Mouse (Mus musculus) embryonic fibroblast, embryonic 13.5 days (primary cell): ENCODE results near the gene Gm10577. TPM values are rescaled to one million over a fixed set of nuclear protein-coding genes. Genes with fewer than 3 reads are reported as not detected.

Source experiments
- H3K27ac ChIP-seq: 2 replicates; pipeline ENCODE4 v1.5.1; 2012; ENCODE audit warnings: low read length, control low read depth, inconsistent platforms; ENCODE audit not compliant: insufficient read depth
- H3K4me1 ChIP-seq: 2 replicates; pipeline ENCODE4 v1.6.1; 2011; ENCODE audit warnings: low read length; ENCODE audit not compliant: control insufficient read depth, insufficient read depth
- H3K4me3 ChIP-seq: 2 replicates; pipeline ENCODE4 v1.5.1; 2011; ENCODE audit warnings: mild to moderate bottlenecking, control low read depth, low read length; ENCODE audit not compliant: insufficient read depth
- CTCF ChIP-seq: IDR thresholded peaks from 2 replicates; pipeline ENCODE4 v1.5.1; 2011; ENCODE audit warnings: mild to moderate bottlenecking, control low read depth, low read length, moderate library complexity, borderline replicate concordance; ENCODE audit not compliant: insufficient read depth
- POLR2A ChIP-seq: IDR thresholded peaks from 2 replicates; pipeline ENCODE4 v1.6.1; 2011; ENCODE audit warnings: low read depth, mild to moderate bottlenecking, control low read depth, low read length, moderate library complexity
- polyA plus RNA-seq: library from polyadenylated mRNA; stranded (reverse); fragments of >200 nt; gene quantifications from 2 replicates; pipeline ENCODE4 v1.2.4, GENCODE M21; 2011; ENCODE audit warnings: low read depth; ENCODE audit not compliant: missing spikeins, insufficient read length

Gene Gm10577
- polyA plus RNA-seq, 1 experiment, result not detected

DNA sequence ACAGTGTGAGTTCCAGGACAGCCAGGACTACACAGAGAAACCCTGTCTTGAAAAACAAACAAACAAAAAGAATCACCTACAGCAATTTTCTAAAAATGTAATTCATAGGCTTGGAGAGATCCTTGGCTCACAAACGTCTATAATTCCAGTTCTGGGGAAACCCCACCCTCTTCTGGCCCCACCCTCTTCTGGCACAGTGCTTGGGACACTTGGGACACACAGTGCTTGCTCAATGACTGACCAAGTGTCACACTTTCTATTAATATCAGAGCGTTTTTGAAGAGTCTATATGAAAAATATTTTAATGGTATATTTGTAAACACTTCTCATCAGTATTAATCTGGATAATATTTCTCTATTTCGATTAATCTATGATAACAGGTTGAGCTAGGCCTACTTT, 12.6 kb upstream of the Gm10577 start:
- no peak overlapping the region for H3K27ac ChIP-seq
- H3K4me3 ChIP-seq, result no peak overlapping the region
- H3K4me1 ChIP-seq, result no peaks in the 10 kb centered on the region
- no peak for TF ChIP-seq CTCF
- no peak for TF ChIP-seq POLR2A

DNA sequence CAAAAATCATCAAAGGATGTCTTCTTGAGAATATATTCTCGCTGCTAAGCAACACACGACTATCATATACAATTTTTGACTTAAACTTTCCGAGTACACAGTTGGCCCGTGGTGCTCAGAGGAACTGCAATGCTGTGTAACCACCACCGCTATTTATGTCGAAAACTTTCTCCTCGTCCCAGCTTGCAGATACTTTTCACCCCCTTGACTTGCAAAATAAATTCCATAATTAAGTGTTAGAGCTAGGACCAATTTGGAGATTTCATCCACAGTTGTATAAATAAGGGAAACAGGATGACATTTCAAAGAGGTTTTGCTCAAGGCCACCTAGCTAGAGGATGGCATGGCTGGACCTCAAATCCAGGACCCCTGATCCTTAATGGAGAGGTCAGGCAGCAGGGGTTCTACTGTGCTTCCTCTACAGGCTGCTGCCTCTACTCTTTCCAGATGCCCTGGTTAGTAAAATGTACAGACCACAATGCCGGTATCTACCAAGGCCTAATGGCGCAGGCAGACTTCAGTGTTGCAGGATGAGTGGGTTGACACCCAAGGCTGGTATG, 7.4 kb upstream of the Gm10577 start:
- Histone ChIP-seq H3K4me3 (no peak overlapping the region), H3K27ac (no peak overlapping the region)
- no peak for TF ChIP-seq CTCF
- TF ChIP-seq POLR2A, result no peak

DNA sequence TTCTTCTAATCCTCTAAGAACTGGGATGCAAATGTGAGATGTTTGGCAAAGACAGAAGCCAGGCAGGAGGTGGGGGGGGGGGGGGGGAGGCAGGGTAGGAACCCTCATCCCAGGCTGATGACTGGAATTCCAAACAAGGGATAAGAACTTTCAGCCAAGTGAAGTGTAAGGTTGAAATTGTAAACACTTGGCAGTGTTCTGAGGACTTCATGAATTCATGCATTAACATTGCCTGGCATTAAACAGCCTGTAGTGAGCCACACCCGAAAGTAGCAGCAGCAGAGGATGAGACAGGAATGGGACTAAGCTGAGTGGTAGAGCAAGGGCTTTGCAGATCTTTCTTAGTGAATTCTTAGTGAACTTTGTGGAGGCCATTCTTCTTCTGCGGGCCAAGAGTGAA, 6.5 kb upstream of the Gm10577 start:
- Histone ChIP-seq H3K27ac (no peak overlapping the region), H3K4me1 (no peaks in the 10 kb centered on the region)
- no peak for TF ChIP-seq CTCF
- no peak for TF ChIP-seq POLR2A

More for the DNA sequence above, 7.4 kb upstream of the Gm10577 start:
- H3K4me1 ChIP-seq, result no peaks in the 10 kb centered on the region

DNA sequence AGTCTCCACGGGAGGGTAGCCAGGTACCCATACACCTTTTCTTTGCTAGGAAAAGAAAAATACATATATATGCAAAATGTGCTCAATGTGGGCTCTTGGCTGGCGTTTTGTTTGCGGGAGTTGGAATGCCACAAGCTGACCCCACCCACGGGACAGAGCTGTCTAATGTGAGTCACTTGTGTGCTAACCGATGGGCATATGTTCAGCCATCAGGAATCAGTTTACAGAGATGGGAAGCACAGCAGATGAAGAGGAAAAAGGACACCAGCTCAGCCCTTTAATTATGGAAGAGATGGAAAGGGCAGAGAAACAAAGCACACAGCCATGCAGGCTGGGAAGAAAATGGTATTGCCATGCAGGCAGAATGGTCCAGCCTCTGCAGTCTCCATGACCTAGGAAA, 6.1 kb upstream of the Gm10577 start:
- Histone ChIP-seq H3K27ac (no peak overlapping the region), H3K4me1 (no peaks in the 10 kb centered on the region), H3K4me3 (no peak overlapping the region)
- TF ChIP-seq POLR2A, result no peak
- TF ChIP-seq CTCF, result no peak

More for the DNA sequence above, 6.5 kb upstream of the Gm10577 start:
- H3K4me3 ChIP-seq, result no peak overlapping the region

- TF ChIP-seq POLR2A (no peak), CTCF (no peak)
- Histone ChIP-seq H3K4me3 (no peak overlapping the region), H3K4me1 (no peaks in the 10 kb centered on the region), H3K27ac (no peak overlapping the region)
Measured at GRCm38 (mm10) chr4:101017806-101018205, 2.7 kb downstream of the Gm10577 start.

DNA sequence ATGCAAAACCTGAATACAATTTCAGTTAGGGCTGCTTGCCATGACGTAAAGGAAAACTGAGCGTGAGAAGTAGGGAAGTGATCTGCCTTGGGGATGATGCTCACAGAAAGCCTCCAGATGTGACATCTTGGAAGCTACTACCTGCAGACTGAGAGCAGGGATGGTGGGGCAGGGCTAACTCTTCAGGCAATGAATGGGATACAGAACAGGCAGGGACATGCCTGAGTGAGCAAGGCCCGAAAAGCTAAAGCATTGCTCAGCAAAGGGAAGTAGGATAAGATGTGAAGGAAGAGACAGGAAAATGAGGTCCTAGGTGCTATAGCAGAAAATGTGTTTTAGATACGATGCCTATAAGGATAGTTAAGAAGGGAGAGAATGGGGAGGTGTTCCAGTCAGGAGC, 11.4 kb downstream of the Gm10577 start:
- no peak overlapping the region for H3K27ac ChIP-seq
- TF ChIP-seq CTCF (no peak), POLR2A (no peak)
- no peaks in the 10 kb centered on the region for H3K4me1 ChIP-seq
- H3K4me3 ChIP-seq, result no peak overlapping the region

GRCm38 (mm10) chr4:101008362-101008769, 12.1 kb downstream of the Gm10577 start:
- no peak overlapping the region for H3K4me3 ChIP-seq
- TF ChIP-seq POLR2A, result no peak
- no peak for TF ChIP-seq CTCF

GRCm38 (mm10) chr4:101002961-101003360, 17.5 kb downstream of the Gm10577 start:
- H3K27ac ChIP-seq, result no peak overlapping the region
- no peak for TF ChIP-seq CTCF
- TF ChIP-seq POLR2A, result no peak
- no peaks in the 10 kb centered on the region for H3K4me1 ChIP-seq
- no peak overlapping the region for H3K4me3 ChIP-seq

More at GRCm38 (mm10) chr4:101008362-101008769, 12.1 kb downstream of the Gm10577 start:
- no peak overlapping the region for H3K27ac ChIP-seq
- no peaks in the 10 kb centered on the region for H3K4me1 ChIP-seq

GRCm38 (mm10) chr4:101001073-101001472, 19.4 kb downstream of the Gm10577 start:
- TF ChIP-seq CTCF (no peak), POLR2A (no peak)
- Histone ChIP-seq H3K27ac (no peak overlapping the region), H3K4me1 (no peaks in the 10 kb centered on the region), H3K4me3 (no peak overlapping the region)

DNA sequence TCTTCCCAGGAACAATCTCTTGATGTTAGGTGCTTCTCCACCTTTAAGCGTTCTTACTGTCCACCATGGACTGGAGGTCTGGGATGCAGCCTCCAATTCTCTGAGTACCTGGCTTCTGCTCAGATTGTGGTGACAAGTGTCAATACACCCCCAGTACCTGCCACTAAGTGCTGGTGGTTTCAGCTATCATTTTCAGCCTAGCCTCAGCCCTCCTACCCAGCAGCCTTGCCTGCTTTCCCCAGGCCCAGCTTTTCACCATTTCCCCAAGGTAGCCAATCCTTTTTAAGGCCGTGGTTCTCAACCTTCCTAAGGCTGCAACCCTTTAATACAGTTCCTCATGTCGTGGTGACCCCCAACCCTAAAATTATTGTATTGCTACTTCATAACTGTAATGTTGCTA, 19.9 kb downstream of the Gm10577 start:
- no peak overlapping the region for H3K4me3 ChIP-seq
- H3K4me1 ChIP-seq, result no peaks in the 10 kb centered on the region
- TF ChIP-seq CTCF (no peak), POLR2A (no peak)
- H3K27ac ChIP-seq, result no peak overlapping the region

DNA sequence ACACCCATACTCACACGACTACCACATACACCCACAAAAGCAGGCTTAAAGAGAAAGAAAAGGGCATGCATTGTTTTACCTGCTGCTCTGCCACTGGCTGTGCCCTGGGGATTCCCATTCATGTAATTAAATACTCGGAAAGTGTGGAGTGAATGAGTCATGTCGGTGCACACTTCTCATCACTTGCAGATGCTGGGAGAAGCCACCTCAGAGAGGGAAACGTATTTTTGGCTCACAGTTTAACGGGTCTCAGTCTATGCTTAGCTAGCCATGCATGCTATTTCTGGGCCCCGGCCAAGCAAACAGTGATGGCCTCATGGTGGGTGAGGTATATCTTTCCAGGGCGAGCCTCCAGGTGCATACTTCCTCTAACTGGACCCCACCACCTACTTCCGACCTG, 21.6 kb downstream of the Gm10577 start:
- TF ChIP-seq POLR2A (no peak), CTCF (no peak)
- Histone ChIP-seq H3K27ac (no peak overlapping the region), H3K4me3 (no peak overlapping the region), H3K4me1 (no peaks in the 10 kb centered on the region)
